8 mouse cellular contexts compared by ENCODE assay signal in genomic region chr13:56112496-56112895, GRCm38 (mm10). TPM values are rescaled to one million over a fixed set of nuclear protein-coding genes. Genes with fewer than 3 reads are reported as not detected.
A peak's percentile ranks its signal among the peaks of the same experiment; 100 is the strongest.
DNase-seq lines count a peak whose midpoint lies in the region; ATAC-seq and TF ChIP-seq lines count a peak whose summit lies in the region.

No protein-coding gene starts in this region.

- TF ChIP-seq CTCF in ES-Bruce4 (IDR thresholded peaks at IDR 0.05; ENCODE audit: low read depth, low read length), result no peak

- H3K36me3 ChIP-seq in kidney, embryonic 15.5 days, result peaks cover 21% of the 10 kb centered on the region; the same call in 1 of the 2 replicates
- H3K36me3 ChIP-seq in ES-Bruce4 (ENCODE audit: control insufficient read depth, insufficient read depth, low read length, poor library complexity, severe bottlenecking), result no peaks in the 10 kb centered on the region
- peaks cover 59% of the 10 kb centered on the region for H3K36me3 ChIP-seq in limb, embryonic 12.5 days

- peak; percentile 62; the same call in 1 of the 2 replicates for TF ChIP-seq EP300 in ES-Bruce4 (IDR thresholded peaks at IDR 0.05; ENCODE audit: insufficient read depth, low read depth, low read length)

- no peak overlapping the region for H3K9ac ChIP-seq in kidney, embryonic 15.5 days
- no peak overlapping the region for H3K9ac ChIP-seq in ES-Bruce4 (ENCODE audit: low read depth, poor library complexity, severe bottlenecking)
- H3K9ac ChIP-seq in limb, embryonic 12.5 days (replicated peaks), result peak overlapping the region; percentile 24; the same call in 1 of the 2 replicates

- H3K27ac ChIP-seq in kidney, embryonic 15.5 days, result peak overlapping the region; percentile 73
- 0 out of 2 replicates have a peak overlapping the region, but pooled peaks have one; percentile 9 for H3K27ac ChIP-seq in ES-Bruce4 (ENCODE audit: insufficient read depth, low read length)
- H3K27ac ChIP-seq in limb, embryonic 12.5 days, result peak overlapping the region; percentile 88

- H3K27me3 ChIP-seq in kidney, embryonic 15.5 days, result no peaks in the 10 kb centered on the region
- no peaks in the 10 kb centered on the region for H3K27me3 ChIP-seq in ES-Bruce4 (ENCODE audit: control insufficient read depth, insufficient read depth, low read length, poor library complexity, severe bottlenecking)
- no peaks in the 10 kb centered on the region for H3K27me3 ChIP-seq in limb, embryonic 12.5 days

- no peak for DNase-seq in kidney, adult 9 months
- peak; percentile 45 for DNase-seq in embryo, embryonic 10 days (ENCODE audit: low spot score)
- no peak for DNase-seq in frontal cortex, postnatal 10 days (ENCODE audit: low spot score in 2 of 2)
- no peak for DNase-seq in gastrocnemius, adult 18-20 months (ENCODE audit: low spot score)

- WGBS in kidney, embryonic 15.5 days, result 27% methylated on average over 4 of the region's 4 CpGs
- WGBS in limb, embryonic 12.5 days, result 11% methylated on average over 4 of the region's 4 CpGs

- no peak overlapping the region for H3K4me3 ChIP-seq in kidney, embryonic 15.5 days (replicated peaks)
- H3K4me3 ChIP-seq in ES-Bruce4 (ENCODE audit: low read depth, low read length), result no peak overlapping the region
- H3K4me3 ChIP-seq in limb, embryonic 12.5 days (replicated peaks), result peak overlapping the region; percentile 10; the same call in 1 of the 2 replicates

- no peaks in the 10 kb centered on the region for H3K9me3 ChIP-seq in kidney, embryonic 15.5 days (replicated peaks)
- H3K9me3 ChIP-seq in ES-Bruce4 (replicated peaks; ENCODE audit: control insufficient read depth, insufficient read depth, low read length, poor library complexity, severe bottlenecking), result no peaks in the 10 kb centered on the region
- H3K9me3 ChIP-seq in limb, embryonic 12.5 days, result no peaks in the 10 kb centered on the region

- no peak for TF ChIP-seq POLR2A in ES-Bruce4 (IDR thresholded peaks at IDR 0.05; ENCODE audit: insufficient read depth, low read length)

- H3K4me1 ChIP-seq in kidney, embryonic 15.5 days, result peaks cover 96% of the 10 kb centered on the region
- H3K4me1 ChIP-seq in ES-Bruce4 (ENCODE audit: control insufficient read depth, insufficient read depth, low read length), result peaks cover 27% of the 10 kb centered on the region
- peaks cover 95% of the 10 kb centered on the region for H3K4me1 ChIP-seq in limb, embryonic 12.5 days (replicated peaks)

- ATAC-seq in kidney, embryonic 15.5 days (replicated peaks; ENCODE audit: low FRiP score), result no peak
- ATAC-seq in limb, embryonic 12.5 days (ENCODE audit: insufficient number of reproducible peaks, insufficient read depth, low FRiP score, low TSS enrichment, low read depth), result peak; percentile 35; the same call in 1 of the 2 replicates
- no peak for ATAC-seq in monocyte, adult 5-6 weeks (replicated peaks; ENCODE audit: insufficient number of reproducible peaks, low FRiP score, low TSS enrichment, poor library complexity, severe bottlenecking)

- no peak overlapping the region for H3K4me2 ChIP-seq in kidney, embryonic 15.5 days
- H3K4me2 ChIP-seq in limb, embryonic 12.5 days, result peak overlapping the region; percentile 39

RNA-seq across cellular contexts. Expression of gene H2afy, which starts 23.7 kb away (rescaled TPM):
- polyA plus RNA-seq in kidney, embryonic 15.5 days (2015; fragmentation: Nextera tagmentation; extraction: Ambion mirVana), result 395 and 406 TPM in 2 replicates
- 222 and 240 TPM in 2 replicates for polyA plus RNA-seq in ES-Bruce4 (2011; ENCODE audit: insufficient read depth, insufficient read length, low read depth, missing spikeins)
- polyA plus RNA-seq in limb, embryonic 12.5 days (2016; fragmentation: Nextera tagmentation; extraction: Ambion mirVana), result 607 and 623 TPM in 2 replicates
- total RNA-seq in monocyte, adult 5-6 weeks (2017), result 218 to 284 TPM (median 219 TPM) in 3 replicates
- total RNA-seq in gastrocnemius, adult 18-20 months (2021), result 10 to 100 TPM; 59.7 to 70.6 TPM

Comparison
In these comparisons a context has a peak if more than half of its experiments do, and no peak if none do; other contexts are left out.
1. H3K27ac ChIP-seq: peak in every context shown above with its lines; median percentile 88 in limb, embryonic 12.5 days; 73 in kidney, embryonic 15.5 days; 9 in ES-Bruce4.